Mouse (Mus musculus) liver, adult (tissue): ENCODE data around the gene Tsc22d3.
A peak's percentile ranks its signal among the peaks of the same experiment; 100 is the strongest.

Experiments used
- GATA4 ChIP-seq: IDR thresholded peaks from 2 replicates; pipeline ENCODE4 v1.6.1; 2014; ENCODE audit warnings: mild to moderate bottlenecking, low read length; ENCODE audit not compliant: insufficient replicate concordance

Gene Tsc22d3

DNA sequence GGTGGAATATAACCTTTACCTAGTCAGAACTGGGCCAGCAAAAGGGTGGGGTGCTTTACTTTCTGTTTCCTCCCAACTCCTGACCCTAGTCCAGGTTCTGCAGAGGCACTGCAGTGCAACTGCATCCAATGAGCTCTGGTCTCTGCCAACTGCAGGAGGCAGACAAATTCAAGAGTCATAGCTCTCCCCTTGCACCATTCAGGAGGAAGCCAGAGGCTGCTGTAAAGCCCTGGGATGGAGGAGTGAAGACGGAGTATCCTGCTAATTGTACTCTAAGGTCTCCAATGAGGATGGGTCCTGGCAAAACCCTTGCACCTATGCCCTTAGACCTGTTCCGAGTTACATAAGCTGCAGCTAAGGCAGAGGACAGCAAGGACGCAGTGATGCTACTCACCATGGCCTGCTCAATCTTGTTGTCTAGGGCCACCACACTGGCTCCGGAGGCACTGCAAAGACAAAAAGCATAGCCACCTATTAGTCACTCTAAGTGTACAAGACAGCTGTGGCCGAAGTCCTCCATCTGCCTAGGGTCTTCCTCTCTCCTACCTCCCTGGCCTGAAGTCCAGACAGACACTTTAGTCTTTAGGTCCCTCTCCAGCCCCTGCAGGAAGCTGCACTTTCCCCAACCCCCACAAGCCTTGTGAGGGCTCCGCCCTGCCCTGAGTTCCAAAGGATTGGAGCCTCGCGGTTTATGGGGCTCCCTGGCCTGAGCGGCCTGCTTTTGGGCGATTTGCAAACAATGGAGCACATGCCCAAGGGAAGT lies 58.6 kb downstream of the Tsc22d3 start:
- no peak for TF ChIP-seq GATA4

DNA sequence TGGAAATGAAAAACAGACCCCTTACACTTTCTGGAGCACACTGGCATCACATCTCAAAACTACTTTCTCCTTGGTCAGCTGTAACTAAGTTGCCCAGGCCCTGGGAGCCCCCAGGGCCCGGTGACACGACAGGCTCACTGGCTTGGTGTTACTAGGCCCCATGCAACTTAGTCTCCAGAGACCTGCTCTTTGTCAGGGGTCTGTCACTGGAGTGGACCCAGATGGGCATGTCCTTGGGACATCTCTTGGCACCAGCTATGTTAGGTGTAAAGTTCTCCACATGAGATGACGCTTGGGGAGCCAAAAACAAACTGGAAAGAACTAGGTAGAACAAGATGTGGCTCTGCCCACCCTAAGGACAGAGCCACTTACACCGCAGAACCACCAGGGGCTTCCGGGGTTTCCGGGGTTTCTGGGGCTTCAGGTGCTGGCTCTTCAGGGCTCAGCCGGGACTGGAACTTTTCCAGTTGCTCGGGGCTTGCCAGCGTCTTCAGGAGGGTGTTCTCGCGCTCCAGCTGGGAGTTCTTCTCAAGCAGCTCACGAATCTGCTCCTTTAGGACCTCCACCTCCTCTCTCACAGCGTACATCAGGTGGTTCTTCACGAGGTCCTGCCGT lies 59.9 kb downstream of the Tsc22d3 start:
- no peak for TF ChIP-seq GATA4

DNA sequence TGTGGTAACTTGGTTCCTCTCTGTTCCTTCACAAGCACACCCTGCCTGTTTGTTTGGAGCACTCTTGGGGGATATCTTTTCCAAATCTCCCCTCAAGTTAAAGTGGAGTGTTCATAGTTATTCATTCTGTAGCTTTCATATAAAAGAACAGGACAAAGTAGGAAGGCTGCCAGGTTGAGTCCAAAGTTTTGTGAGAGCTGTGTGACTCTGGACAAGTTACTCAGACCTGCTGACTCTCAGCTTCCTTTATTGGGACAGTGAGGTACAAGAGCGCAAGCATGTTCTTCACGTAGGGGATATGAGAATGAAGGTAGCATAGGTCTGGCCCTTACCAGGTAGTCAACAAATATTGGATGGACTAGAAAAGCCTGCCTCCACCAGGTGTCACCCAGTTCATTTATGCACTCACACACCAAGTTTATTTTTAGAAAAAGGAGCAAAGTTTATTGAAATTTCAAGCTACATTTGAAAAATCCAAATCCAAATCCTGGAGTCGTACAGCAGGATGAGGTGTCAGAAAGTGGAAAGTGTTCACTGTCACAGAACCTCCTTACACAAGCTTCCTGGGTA lies 61.3 kb downstream of the Tsc22d3 start:
- no peak for TF ChIP-seq GATA4

DNA sequence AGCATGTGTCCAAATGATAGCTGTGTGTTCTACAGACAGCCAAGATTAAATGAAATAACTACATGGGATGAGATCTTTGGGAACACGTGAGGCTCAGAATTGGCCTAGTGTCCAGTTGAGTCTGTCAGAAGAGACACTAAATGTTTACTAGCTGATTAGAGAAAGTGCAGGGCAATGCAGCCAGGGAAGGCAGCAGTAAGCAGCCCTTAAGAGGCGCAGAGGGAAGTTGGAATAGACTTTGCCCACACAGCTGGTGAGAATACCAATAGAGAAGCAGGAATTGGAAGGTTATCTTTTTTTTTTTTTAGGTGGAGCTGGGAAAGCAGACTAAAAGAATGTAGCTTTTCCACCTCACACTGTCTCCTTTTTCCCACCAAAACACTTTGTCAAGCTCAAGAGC lies 61.8 kb downstream of the Tsc22d3 start:
- no peak for TF ChIP-seq GATA4

DNA sequence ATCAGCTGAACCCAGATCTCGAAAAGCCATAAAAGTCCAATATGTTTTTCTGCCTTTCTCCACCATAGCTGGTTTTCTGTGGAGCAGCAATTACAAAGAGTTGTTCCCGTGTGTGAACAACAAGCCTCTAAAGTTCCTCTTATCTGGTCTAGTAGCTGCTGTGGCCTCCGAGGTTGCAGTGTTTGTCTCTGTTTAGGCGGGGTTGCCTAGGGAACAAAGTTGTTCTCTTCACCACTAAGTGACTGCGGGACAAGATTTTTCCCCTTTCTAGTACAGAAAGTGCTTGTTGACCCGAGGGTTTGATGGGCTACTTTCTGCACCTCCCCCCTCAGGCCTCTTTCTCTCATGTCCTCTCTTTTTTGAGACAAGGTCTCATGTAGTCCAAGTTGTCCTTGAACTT lies 62.8 kb downstream of the Tsc22d3 start:
- TF ChIP-seq GATA4: peak; percentile 31; the same call in 1 of the 2 replicates

DNA sequence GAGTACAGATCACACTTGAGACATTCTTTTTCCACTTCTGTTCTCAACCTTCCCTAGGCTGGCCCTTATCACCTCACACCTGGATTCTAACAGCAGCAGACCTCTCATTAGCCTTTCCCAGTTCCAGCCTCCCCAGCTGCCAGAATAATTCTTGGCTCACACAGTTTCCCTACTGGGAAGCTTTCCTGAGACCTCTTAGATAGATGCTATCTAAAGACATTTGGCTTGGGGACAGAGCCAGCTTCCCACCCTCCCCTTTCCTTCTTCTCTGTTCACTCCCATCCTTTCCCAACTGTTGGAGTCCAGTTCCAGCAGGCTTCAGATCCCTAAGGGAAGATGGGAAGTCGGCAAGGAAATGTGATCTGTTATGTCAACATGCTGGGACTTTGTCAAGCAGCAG lies 65.0 kb downstream of the Tsc22d3 start:
- TF ChIP-seq GATA4: no peak

DNA sequence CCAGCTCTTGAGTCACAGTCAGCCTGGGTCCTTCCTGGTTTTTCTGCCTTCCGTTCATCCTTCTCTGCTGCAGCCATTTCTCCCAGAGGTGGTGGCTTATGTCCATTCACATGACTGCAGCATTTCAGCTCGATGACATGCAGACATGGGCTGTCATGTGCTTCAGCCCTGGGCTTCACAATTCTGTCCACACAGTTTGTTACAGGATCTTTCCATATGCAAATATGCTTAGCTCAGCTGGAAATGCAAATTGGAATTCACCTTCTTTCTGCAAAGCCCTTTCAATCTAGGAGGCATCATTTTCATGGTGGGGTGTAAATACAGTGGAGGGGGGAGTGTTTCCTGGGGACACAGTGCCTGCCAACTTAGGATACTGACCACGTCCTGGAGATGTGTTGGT lies 66.2 kb downstream of the Tsc22d3 start:
- no peak for TF ChIP-seq GATA4

DNA sequence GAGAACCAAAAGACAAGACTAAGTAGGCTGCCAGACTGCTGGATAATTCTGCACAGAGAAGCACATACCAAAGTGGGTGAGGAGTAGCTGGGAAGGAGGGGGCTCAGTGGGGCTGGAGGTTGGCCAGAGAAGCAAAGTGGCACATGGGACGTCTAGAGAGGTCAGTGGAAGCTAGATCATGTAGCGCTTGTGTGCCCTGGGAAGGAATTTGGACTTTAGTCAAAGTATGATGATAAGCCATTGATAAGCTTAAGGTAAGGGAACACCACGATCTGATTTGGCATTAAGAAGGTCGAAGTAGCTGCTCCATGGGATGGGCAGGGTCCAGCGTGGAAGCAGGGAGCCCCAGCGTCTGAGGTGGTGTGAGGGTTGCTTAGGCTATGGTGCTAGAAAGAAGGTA lies 68.1 kb downstream of the Tsc22d3 start:
- TF ChIP-seq GATA4: peak; percentile 90

DNA sequence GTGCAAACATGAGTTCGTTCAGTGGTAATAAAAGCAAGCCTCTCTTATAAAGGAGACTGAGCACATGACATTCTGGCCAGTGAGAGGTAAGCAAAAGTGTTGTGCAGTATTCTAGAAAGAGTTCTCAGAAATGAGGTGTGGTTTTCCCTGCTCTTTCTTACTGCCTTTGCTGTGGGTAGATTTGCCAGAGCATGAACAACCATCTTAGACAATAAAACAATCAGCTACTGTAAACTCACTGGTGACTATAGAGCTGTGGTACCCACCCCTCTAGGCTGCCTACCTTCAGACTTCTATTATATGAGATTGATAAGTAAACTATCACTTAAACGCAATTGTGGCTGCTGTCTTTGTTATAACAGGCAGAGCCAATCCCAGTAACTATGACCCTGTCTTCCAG lies 69.1 kb downstream of the Tsc22d3 start:
- no peak for TF ChIP-seq GATA4

DNA sequence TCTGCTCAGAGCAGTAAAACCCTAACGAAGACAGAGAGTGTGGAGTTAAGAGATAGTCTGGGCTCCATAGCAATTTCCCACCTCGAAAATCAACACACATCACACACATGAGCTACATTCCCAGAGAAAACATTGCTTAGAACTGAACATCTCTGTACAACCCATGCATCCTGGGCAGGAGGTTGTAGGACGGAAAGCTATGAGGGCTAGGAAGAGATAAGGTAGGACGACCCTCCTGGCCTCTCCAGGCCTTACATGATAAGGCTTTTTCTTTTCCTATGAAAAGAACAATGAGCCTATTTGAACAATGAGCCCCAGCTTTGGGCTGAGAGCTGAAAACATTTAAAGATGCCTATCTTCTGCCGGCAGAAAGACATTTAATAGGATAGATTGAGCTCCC lies 69.8 kb downstream of the Tsc22d3 start:
- TF ChIP-seq GATA4: no peak

DNA sequence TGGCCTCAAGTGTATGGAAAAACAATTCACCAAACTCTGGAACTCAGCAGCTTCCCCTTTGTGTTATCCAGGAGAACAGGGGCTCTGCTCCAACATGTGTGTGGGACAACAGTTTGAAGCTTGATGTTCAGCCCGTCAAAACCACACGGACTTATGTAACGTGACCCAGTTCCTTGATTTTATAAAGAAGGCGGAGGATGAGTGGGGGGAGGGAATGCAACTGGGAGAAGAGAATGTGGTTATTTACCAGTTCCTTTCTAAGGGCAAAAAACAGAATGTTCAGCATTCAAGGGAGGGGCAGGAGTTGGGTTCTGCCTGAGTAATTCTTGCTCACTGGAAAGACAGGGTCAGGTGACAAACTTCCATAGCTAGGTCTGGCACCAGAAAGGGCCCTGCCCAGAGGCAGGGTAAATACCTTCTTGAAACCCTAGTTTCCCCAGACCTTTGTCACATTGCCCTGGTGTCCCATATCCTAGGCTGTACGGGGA lies 71.3 kb downstream of the Tsc22d3 start:
- no peak for TF ChIP-seq GATA4

DNA sequence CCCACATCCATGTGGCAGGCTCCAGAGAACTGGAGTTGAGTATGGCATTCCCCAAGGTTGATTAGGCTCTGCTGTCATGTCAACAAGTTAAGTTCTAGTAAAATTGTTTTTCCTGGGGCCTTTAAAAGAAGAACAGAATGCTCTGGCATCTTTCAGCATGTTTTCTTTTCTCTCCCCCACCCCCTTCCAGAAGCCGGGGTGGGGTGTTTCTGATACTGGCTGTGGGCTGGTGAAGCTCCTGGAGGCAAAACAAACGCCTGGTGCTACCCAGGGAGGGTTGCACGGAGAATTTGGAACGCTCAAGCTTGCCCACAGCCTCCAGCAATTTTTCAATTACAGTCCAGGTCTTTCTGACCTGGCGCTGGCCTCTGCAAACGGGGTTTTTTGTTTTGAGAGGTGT lies 73.2 kb downstream of the Tsc22d3 start:
- TF ChIP-seq GATA4: no peak

DNA sequence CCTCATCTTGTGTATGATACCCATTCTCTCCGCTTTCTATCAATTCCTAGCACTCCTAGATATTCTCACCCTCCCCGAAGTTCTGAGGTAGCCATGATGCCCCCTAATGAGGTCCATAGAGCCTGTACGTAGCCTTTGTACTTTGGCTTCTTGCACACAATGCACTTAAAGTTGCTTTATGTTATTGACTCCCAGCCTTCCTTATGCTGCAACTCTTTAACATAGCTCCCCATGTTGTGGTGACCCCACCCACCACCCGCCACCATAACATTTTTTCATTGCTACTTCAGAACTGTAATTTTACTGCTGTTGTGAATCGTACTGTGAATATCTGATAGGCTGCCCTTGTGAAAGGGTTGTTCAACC lies 74.2 kb downstream of the Tsc22d3 start:
- TF ChIP-seq GATA4: no peak

DNA sequence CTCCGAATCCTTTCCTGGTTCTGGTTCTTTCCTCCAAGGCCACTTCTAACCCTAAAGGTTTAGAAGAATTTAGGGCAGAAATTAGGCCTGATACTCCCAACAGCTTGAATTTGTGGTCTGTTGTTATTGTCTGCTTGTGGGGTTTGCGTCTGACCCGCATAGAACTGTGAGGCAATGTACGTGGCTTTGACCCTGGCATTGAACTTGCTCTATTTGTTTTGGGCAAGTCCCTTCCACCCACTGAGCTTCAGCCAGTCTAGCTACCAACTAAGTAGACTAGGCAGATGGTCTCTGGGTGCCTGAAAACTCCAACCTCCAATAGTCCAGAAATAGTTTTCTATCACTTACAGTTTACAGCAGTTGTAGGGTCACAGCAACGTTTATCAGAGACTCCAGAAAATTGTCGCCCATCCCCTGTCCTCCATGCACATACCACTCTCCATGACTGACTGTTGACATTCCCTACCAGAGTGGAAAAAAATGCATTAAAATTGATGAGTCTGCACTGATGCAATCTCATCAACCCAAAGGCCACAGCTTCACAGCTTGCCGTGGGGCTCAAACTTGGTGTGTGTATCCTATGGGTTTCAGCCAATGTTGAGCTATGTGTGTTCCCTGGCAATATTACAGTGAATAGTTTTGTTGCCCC lies 74.7 kb downstream of the Tsc22d3 start:
- no peak for TF ChIP-seq GATA4

DNA sequence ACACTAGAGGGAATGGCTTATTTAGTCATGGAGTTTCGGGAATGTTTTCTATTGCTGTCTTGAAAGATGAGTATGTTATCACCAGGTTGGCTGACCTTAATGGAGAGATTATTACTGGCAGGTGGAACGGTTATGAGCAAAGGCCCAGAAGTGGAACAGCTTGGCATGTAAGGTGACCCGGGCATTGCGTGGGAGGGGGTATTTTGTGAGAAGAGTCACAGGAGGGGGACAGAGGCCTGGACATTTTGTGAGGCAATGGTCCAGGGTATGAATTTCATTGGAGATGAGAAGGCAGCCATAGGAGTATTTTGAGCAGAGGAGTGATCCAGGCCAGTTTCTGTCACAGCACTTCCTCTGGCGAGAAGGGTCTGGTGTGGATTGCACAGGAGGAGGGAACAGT lies 76.2 kb downstream of the Tsc22d3 start:
- no peak for TF ChIP-seq GATA4
